Comparison of ENCODE assay signal across 7 mouse cellular contexts in genomic region chr2:4017528-4018288, GRCm38 (mm10). TPM values are rescaled to one million over a fixed set of nuclear protein-coding genes. Genes with fewer than 3 reads are reported as not detected.
DNase-seq lines count a peak whose midpoint lies in the region; ATAC-seq and TF ChIP-seq lines count a peak whose summit lies in the region.

Gene Frmd4a (plus strand): TSS chr2:4017717.

- TF ChIP-seq CTCF in spleen, adult 2 months (IDR thresholded peaks at IDR 0.05; ENCODE audit: extremely low read depth, insufficient read depth, insufficient read length, insufficient replicate concordance), result no peak
- no peak for TF ChIP-seq CTCF in olfactory bulb, adult 2 months (IDR thresholded peaks at IDR 0.05; ENCODE audit: insufficient read depth, low read depth, low read length)

- no peak for TF ChIP-seq POLR2A in spleen, adult 2 months (IDR thresholded peaks at IDR 0.05; ENCODE audit: low read depth, low read length)
- no peak for TF ChIP-seq POLR2A in olfactory bulb, adult 2 months (IDR thresholded peaks at IDR 0.05; ENCODE audit: insufficient read depth, low read depth, low read length)

- 63% methylated on average over 8 of the region's 8 CpGs for WGBS in spleen, adult 2 months
- WGBS in olfactory bulb, adult 2 months, result 28% methylated on average over 8 of the region's 8 CpGs

- no peaks in the 10 kb centered on the region for H3K36me3 ChIP-seq in spleen, adult 2 months (ENCODE audit: control insufficient read depth, insufficient read depth, low read length)

- intact Hi-C loops in heart, postnatal 36 days (cut with DNase I), result no loop called here
- intact Hi-C loops in left cerebral cortex, postnatal 4 days (cut with DNase I), result loop anchor here (10.0 kb wide), 1 partner anchor 203 kb away; no protein-coding TSS in a partner anchor

- no peak for ATAC-seq in erythroid progenitor cell, adult 5-6 weeks (replicated peaks; ENCODE audit: low FRiP score, poor library complexity, severe bottlenecking)

- no peaks in the 10 kb centered on the region for H3K4me1 ChIP-seq in spleen, adult 2 months (ENCODE audit: control insufficient read depth, insufficient read depth, insufficient read length)
- H3K4me1 ChIP-seq in olfactory bulb, adult 2 months (ENCODE audit: control insufficient read depth, insufficient read depth, low read length), result peaks cover 4% of the 10 kb centered on the region

- no peak within 1 kb of the TSS for H3K4me3 ChIP-seq in spleen, adult 2 months (ENCODE audit: extremely low read depth, insufficient read depth, insufficient read length)
- peak within 1 kb of the TSS; percentile 52 for H3K4me3 ChIP-seq in olfactory bulb, adult 2 months (ENCODE audit: insufficient read depth, low read depth, low read length)

- DNase-seq in spleen, adult 2 months (ENCODE audit: low read depth in 1 of 2, low spot score in 2 of 2), result no peak
- no peak for DNase-seq in spleen, postnatal 36 days (ENCODE audit: low spot score in 2 of 2)
- no peak for DNase-seq in heart, postnatal 36 days
- no peak for DNase-seq in left cerebral cortex, postnatal 4 days
- DNase-seq in ovary, postnatal 10 days (ENCODE audit: low spot score), result no peak

- H3K27me3 ChIP-seq in spleen, adult 2 months (ENCODE audit: control insufficient read depth, insufficient read depth, low read length), result no peaks in the 10 kb centered on the region

- H3K27ac ChIP-seq in spleen, adult 2 months (ENCODE audit: insufficient read depth, low read length), result no peak within 1 kb of the TSS
- peak within 1 kb of the TSS; percentile 63 for H3K27ac ChIP-seq in olfactory bulb, adult 2 months (ENCODE audit: insufficient read depth, low read depth, low read length)

RNA-seq across cellular contexts. Expression of gene Frmd4a, which starts in this region (rescaled TPM):
- 13.5 and 14.3 TPM in 2 replicates for polyA plus RNA-seq in spleen, adult 2 months (2012; rRNA removed)
- total RNA-seq in erythroid progenitor cell, adult 5-6 weeks (2015; ENCODE audit: low replicate concordance), result 79.2 and 81.1 TPM in 2 replicates
- total RNA-seq in erythroid progenitor cell, adult 5-6 weeks (2017; ENCODE audit: low replicate concordance), result 133 and 169 TPM in 2 replicates
- total RNA-seq in heart, postnatal 36 days (2021), result 10 to 100 TPM; 18.0 to 26.1 TPM
- 100 to 1,000 TPM; 216 to 254 TPM for total RNA-seq in left cerebral cortex, postnatal 4 days (2021)
- 94.0 TPM in 1 of 2 replicates, not detected in the other for polyA plus RNA-seq in olfactory bulb, adult 2 months (2012; ENCODE audit: insufficient read depth, insufficient read length, low replicate concordance, missing spikeins)
